9 mouse cellular contexts compared by ENCODE assay signal in genomic region chr17:71254106-71254505, GRCm38 (mm10). TPM values are rescaled to one million over a fixed set of nuclear protein-coding genes. Genes with fewer than 3 reads are reported as not detected.
A peak's percentile ranks its signal among the peaks of the same experiment; 100 is the strongest.
DNase-seq lines count a peak whose midpoint lies in the region; ATAC-seq lines count a peak whose summit lies in the region.
"Had no signal": no experiment of that assay in that cellular context is flagged by ENCODE, and none has a peak within 500 bp of the region (broad histone marks: within the 10 kb centered on the region; RNA-seq: fewer than 3 reads in every experiment).

No protein-coding gene starts in this region.

- ATAC-seq in megakaryocyte, adult 5-6 weeks (ENCODE audit: poor library complexity, severe bottlenecking) = no peak

- H3K4me3 ChIP-seq in megakaryocyte, embryonic 14.5 days (replicated peaks) = peak overlapping the region; percentile 90
- H3K4me3 ChIP-seq: forebrain, embryonic 12.5 days had no signal

- peaks cover 73% of the 10 kb centered on the region for H3K36me3 ChIP-seq in megakaryocyte, embryonic 14.5 days (replicated peaks; ENCODE audit: low read length)

- no peaks in the 10 kb centered on the region for H3K27me3 ChIP-seq in megakaryocyte, embryonic 14.5 days (replicated peaks)
- H3K27me3 ChIP-seq: forebrain, embryonic 12.5 days had no signal

- peaks cover 100% of the 10 kb centered on the region for H3K4me1 ChIP-seq in megakaryocyte, embryonic 14.5 days
- H3K4me1 ChIP-seq: forebrain, embryonic 12.5 days had no signal

- peak; percentile 21 to 25 for DNase-seq in cerebellum, postnatal 25 days
- DNase-seq in cerebellum, postnatal 4 days (ENCODE audit: low spot score in 2 of 2) = no peak
- peak; percentile 50 for DNase-seq in kidney, postnatal 14 days
- no peak for DNase-seq in layer of hippocampus, postnatal 36 days
- no peak for DNase-seq in gastrocnemius, postnatal 14 days
- no peak for DNase-seq in left cerebral cortex, adult 8-10 months (ENCODE audit: low spot score in 2 of 2)

- intact Hi-C loops in gastrocnemius, postnatal 14 days (cut with DNase I; ENCODE audit: low total_unique reads) = no loop called here

- H3K9me3 ChIP-seq in megakaryocyte, embryonic 14.5 days = no peaks in the 10 kb centered on the region
- H3K9me3 ChIP-seq: forebrain, embryonic 12.5 days had no signal

RNA-seq across cellular contexts. Expression of gene Emilin2, which starts 57.7 kb away (rescaled TPM):
- 133 and 271 TPM in 2 replicates for polyA plus RNA-seq in megakaryocyte, embryonic 14.5 days (2012; ENCODE audit: insufficient read depth, low replicate concordance)
- 152 and 159 TPM in 2 replicates for total RNA-seq in megakaryocyte, adult 5-6 weeks (2015)
- 244 and 250 TPM in 2 replicates for total RNA-seq in megakaryocyte, adult 5-6 weeks (2017)
- 1 to 10 TPM; 1.7 to 4.4 TPM for total RNA-seq in layer of hippocampus, postnatal 36 days (2021)
- 10 to 100 TPM; 17.1 to 24.8 TPM for total RNA-seq in gastrocnemius, postnatal 14 days (2021)
- 1 to 10 TPM; 2.6 to 5.2 (median 3.7) TPM for total RNA-seq in left cerebral cortex, adult 8-10 months (2022)

Comparison
In these comparisons a context has a peak if more than half of its experiments do, and no peak if none do; other contexts are left out.
1. DNase-seq: peak in cerebellum, postnatal 25 days (2 of 2) and kidney, postnatal 14 days (single experiment); none in cerebellum, postnatal 4 days (0 of 2), layer of hippocampus, postnatal 36 days (0 of 2), gastrocnemius, postnatal 14 days (single experiment) and left cerebral cortex, adult 8-10 months (0 of 2).
2. RNA of gene Emilin2, which starts 57.7 kb away (total RNA-seq): 152 to 250 TPM in megakaryocyte, adult 5-6 weeks; 17.1 to 24.8 TPM in gastrocnemius, postnatal 14 days, 1.7 to 4.4 TPM in layer of hippocampus, postnatal 36 days and 2.6 to 5.2 TPM in left cerebral cortex, adult 8-10 months; every median in the first group is over 4 times any median in the second.